Mouse (Mus musculus): ENCODE measurements around the gene Gm45234. TPM values are rescaled to one million over a fixed set of nuclear protein-coding genes. Genes with fewer than 3 reads are reported as not detected.

Gm45234 gene
- polyA plus RNA-seq, 1 experiment from 2014 or later = not detected

- no peak overlapping the region for H3K4me2 ChIP-seq (ENCODE audit: low read depth, low read length)
- no peaks in the 10 kb centered on the region for H3K27me3 ChIP-seq (ENCODE audit: control insufficient read depth, insufficient read depth, low read length)
- no peak overlapping the region for H3K27ac ChIP-seq (ENCODE audit: low read length)
- ATAC-seq (ENCODE audit: insufficient read depth, low FRiP score) = no peak
- no peak overlapping the region for H3K4me3 ChIP-seq (replicated peaks; ENCODE audit: low read length)
- H3K36me3 ChIP-seq (ENCODE audit: control insufficient read depth, insufficient read depth, low read length) = peaks cover 6% of the 10 kb centered on the region; the same call in 1 of the 2 replicates
- peaks cover 11% of the 10 kb centered on the region for H3K4me1 ChIP-seq (ENCODE audit: control insufficient read depth, insufficient read depth, low read length)
- WGBS = 68% methylated on average over 6 of the region's 6 CpGs
- H3K9me3 ChIP-seq (replicated peaks; ENCODE audit: control insufficient read depth, low read length) = no peaks in the 10 kb centered on the region
- H3K9ac ChIP-seq (ENCODE audit: low read length) = no peak overlapping the region
Observed at GRCm38 (mm10) chr6:124698751-124699150, 57.1 kb downstream of the Gm45234 start.

DNA sequence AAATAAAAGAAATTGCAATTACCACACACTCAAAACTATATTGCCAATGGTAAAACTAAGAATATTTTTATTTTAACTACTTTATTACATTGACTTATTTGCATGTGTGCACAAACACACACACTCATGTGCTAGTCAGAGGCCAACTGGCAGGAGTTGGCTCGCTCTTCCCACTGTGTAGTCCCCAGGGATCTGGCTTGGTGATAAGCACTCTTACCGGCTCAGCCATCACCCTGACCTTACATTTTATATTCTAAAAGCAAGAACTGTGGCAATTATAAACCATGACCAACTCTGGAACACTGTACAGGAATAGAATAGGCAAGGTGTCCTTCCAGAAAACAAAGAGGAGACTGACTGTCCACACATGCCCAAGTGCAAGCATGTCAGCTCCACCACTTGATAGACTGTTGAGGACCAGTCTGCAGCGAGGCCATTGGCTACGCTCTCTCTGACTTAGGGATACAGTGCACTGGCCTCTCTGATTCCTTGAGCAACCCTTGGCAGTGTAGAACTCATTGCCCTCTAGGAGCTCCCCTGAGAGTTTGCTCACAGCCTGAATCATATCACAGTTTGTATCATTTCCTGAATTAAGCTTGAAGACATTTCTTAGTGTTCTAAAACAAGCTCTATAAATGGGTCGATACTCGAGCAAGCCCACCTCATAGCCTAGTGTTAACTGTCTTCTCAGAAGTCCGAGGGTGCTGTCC lies 59.2 kb downstream of the Gm45234 start:
- ATAC-seq (ENCODE audit: insufficient read depth, low FRiP score) = no peak
- 87% methylated on average over 7 of the region's 7 CpGs for WGBS

GRCm38 (mm10) chr6:124694166-124694955 lies 61.5 kb downstream of the Gm45234 start:
- Histone ChIP-seq H3K27ac (ENCODE audit: low read length) (peak overlapping the region; percentile 76), H3K27me3 (ENCODE audit: control insufficient read depth, insufficient read depth, low read length) (no peaks in the 10 kb centered on the region), H3K4me3 (replicated peaks; ENCODE audit: low read length) (no peak overlapping the region), H3K4me2 (ENCODE audit: low read depth, low read length) (no peak overlapping the region), H3K9ac (ENCODE audit: low read length) (peak overlapping the region; percentile 46; the same call in 1 of the 2 replicates), H3K9me3 (replicated peaks; ENCODE audit: control insufficient read depth, low read length) (no peaks in the 10 kb centered on the region), H3K4me1 (ENCODE audit: control insufficient read depth, insufficient read depth, low read length) (peaks cover 21% of the 10 kb centered on the region), H3K36me3 (ENCODE audit: control insufficient read depth, insufficient read depth, low read length) (no peaks in the 10 kb centered on the region)
- WGBS = 71% methylated on average over 15 of the region's 15 CpGs
- ATAC-seq (ENCODE audit: insufficient read depth, low FRiP score) = peak; percentile 81

More for the DNA sequence above, 59.2 kb downstream of the Gm45234 start:
- H3K27ac ChIP-seq (ENCODE audit: low read length) = no peak overlapping the region
- H3K9me3 ChIP-seq (replicated peaks; ENCODE audit: control insufficient read depth, low read length) = no peaks in the 10 kb centered on the region
- no peaks in the 10 kb centered on the region for H3K27me3 ChIP-seq (ENCODE audit: control insufficient read depth, insufficient read depth, low read length)
- peaks cover 21% of the 10 kb centered on the region for H3K4me1 ChIP-seq (ENCODE audit: control insufficient read depth, insufficient read depth, low read length)
- H3K36me3 ChIP-seq (ENCODE audit: control insufficient read depth, insufficient read depth, low read length) = no peaks in the 10 kb centered on the region
- no peak overlapping the region for H3K9ac ChIP-seq (ENCODE audit: low read length)
- no peak overlapping the region for H3K4me3 ChIP-seq (replicated peaks; ENCODE audit: low read length)
- no peak overlapping the region for H3K4me2 ChIP-seq (ENCODE audit: low read depth, low read length)

DNA sequence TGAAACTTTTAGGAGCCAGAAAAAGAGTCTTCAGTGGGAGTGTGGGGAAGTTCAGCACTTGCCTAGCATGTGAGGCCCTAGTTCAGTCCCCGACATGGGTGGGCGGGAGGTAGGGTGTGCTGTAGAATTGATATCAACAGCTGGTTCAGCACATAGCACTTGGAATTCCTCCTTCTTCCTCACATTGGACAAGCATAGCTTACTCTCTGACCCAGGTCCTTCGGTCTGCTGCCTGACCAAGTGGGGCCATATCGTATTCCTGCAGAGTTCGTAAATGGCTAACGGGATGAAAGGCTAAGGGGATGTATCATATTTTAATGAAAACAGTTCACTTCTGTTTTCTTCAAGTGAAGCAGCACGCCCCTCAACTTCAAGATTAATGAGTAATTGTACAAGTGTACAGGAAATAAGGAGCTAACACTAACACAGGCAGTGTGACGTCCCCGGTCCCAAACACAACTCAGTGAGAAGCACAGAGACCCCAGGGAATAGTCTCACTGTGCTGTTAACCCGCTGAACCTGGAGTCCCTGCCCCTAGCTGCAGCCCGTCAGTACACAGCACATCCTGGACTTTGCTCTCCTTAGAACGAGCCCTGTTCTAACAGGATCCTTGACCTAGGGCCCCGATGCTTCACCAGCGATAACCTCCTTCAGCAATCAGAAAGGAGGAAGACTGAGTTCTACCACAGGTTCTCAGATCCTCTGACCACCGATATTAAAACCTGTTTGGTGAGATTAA lies 62.4 kb downstream of the Gm45234 start:
- no peaks in the 10 kb centered on the region for H3K36me3 ChIP-seq (ENCODE audit: control insufficient read depth, insufficient read depth, low read length)
- no peak overlapping the region for H3K4me3 ChIP-seq (replicated peaks; ENCODE audit: low read length)
- no peak overlapping the region for H3K4me2 ChIP-seq (ENCODE audit: low read depth, low read length)
- ATAC-seq (ENCODE audit: insufficient read depth, low FRiP score) = no peak
- no peak overlapping the region for H3K9ac ChIP-seq (ENCODE audit: low read length)
- H3K27me3 ChIP-seq (ENCODE audit: control insufficient read depth, insufficient read depth, low read length) = no peaks in the 10 kb centered on the region
- no peaks in the 10 kb centered on the region for H3K9me3 ChIP-seq (replicated peaks; ENCODE audit: control insufficient read depth, low read length)
- H3K27ac ChIP-seq (ENCODE audit: low read length) = peak overlapping the region; percentile 76
- WGBS = 51% methylated on average over 15 of the region's 15 CpGs
- H3K4me1 ChIP-seq (ENCODE audit: control insufficient read depth, insufficient read depth, low read length) = peaks cover 21% of the 10 kb centered on the region

GRCm38 (mm10) chr6:124690517-124690916 lies 65.3 kb downstream of the Gm45234 start:
- ATAC-seq (ENCODE audit: insufficient read depth, low FRiP score) = no peak
- Histone ChIP-seq H3K9me3 (replicated peaks; ENCODE audit: control insufficient read depth, low read length) (no peaks in the 10 kb centered on the region), H3K36me3 (ENCODE audit: control insufficient read depth, insufficient read depth, low read length) (no peaks in the 10 kb centered on the region), H3K4me1 (ENCODE audit: control insufficient read depth, insufficient read depth, low read length) (peaks cover 21% of the 10 kb centered on the region), H3K27ac (ENCODE audit: low read length) (no peak overlapping the region), H3K9ac (ENCODE audit: low read length) (no peak overlapping the region), H3K27me3 (ENCODE audit: control insufficient read depth, insufficient read depth, low read length) (no peaks in the 10 kb centered on the region), H3K4me2 (ENCODE audit: low read depth, low read length) (no peak overlapping the region), H3K4me3 (replicated peaks; ENCODE audit: low read length) (no peak overlapping the region)
- WGBS = 89% methylated on average over 3 of the region's 3 CpGs

MicroRNA genes within 50 kb of the gene (microRNA counts, 519-probe panel; counts per million panel counts)
- microRNA mmu-miR-141 = 3,464 counts per million, percentile 80 among the panel's probes with 10 or more counts
- microRNA mmu-miR-200c = 4,009 counts per million, percentile 92 among the panel's probes with 10 or more counts

Small RNAs within 50 kb of the gene (microRNA-seq; reads per million reads assigned to microRNA genes)
- gene Mir141 (2,953 reads per million, percentile 86 among the genes with 10 or more reads in this experiment), gene Mir200c (17,843 reads per million, percentile 96 among the genes with 10 or more reads in this experiment)

Other genes starting within 250 kb of the Gm45234 start
- 9.4 TPM in 2 replicates for gene C1ra, start 243.6 kb downstream of the Gm45234 start, polyA plus RNA-seq (2015; fragmentation: Nextera tagmentation; extraction: Ambion mirVana)
- gene C1s1, start 213.7 kb downstream of the Gm45234 start, polyA plus RNA-seq (2015; fragmentation: Nextera tagmentation; extraction: Ambion mirVana) = 12.6 and 15.2 TPM in 2 replicates
- gene C1rb, start 185.7 kb downstream of the Gm45234 start, polyA plus RNA-seq (2015; fragmentation: Nextera tagmentation; extraction: Ambion mirVana) = 0.11 TPM in 1 of 2 replicates, not detected in the other
- gene C1s2, start 119.9 kb downstream of the Gm45234 start, polyA plus RNA-seq (2015; fragmentation: Nextera tagmentation; extraction: Ambion mirVana) = not detected in 2 replicates
- 84.1 and 86.8 TPM in 2 replicates for gene Lpcat3, start 93.0 kb downstream of the Gm45234 start, polyA plus RNA-seq (2015; fragmentation: Nextera tagmentation; extraction: Ambion mirVana)
- gene Emg1, start 43.8 kb downstream of the Gm45234 start, polyA plus RNA-seq (2015; fragmentation: Nextera tagmentation; extraction: Ambion mirVana) = 167 and 175 TPM in 2 replicates
- 282 and 303 TPM in 2 replicates for gene Phb2, start 43.7 kb downstream of the Gm45234 start, polyA plus RNA-seq (2015; fragmentation: Nextera tagmentation; extraction: Ambion mirVana)
- gene Ptpn6, start 17.3 kb downstream of the Gm45234 start, polyA plus RNA-seq (2015; fragmentation: Nextera tagmentation; extraction: Ambion mirVana) = 19.6 and 20.1 TPM in 2 replicates
- gene Grcc10, start 14.6 kb downstream of the Gm45234 start, polyA plus RNA-seq (2015; fragmentation: Nextera tagmentation; extraction: Ambion mirVana) = 352 and 357 TPM in 2 replicates
- 12.2 and 13.1 TPM in 2 replicates for gene Atn1, start 503 bp upstream of the Gm45234 start, polyA plus RNA-seq (2015; fragmentation: Nextera tagmentation; extraction: Ambion mirVana)
- 9.3 and 9.8 TPM in 2 replicates for gene Eno2, start 13.7 kb upstream of the Gm45234 start, polyA plus RNA-seq (2015; fragmentation: Nextera tagmentation; extraction: Ambion mirVana)
- 0.53 and 0.65 TPM in 2 replicates for gene Lrrc23, start 23.7 kb upstream of the Gm45234 start, polyA plus RNA-seq (2015; fragmentation: Nextera tagmentation; extraction: Ambion mirVana)
- 14.8 and 15.1 TPM in 2 replicates for gene Spsb2, start 52.6 kb upstream of the Gm45234 start, polyA plus RNA-seq (2015; fragmentation: Nextera tagmentation; extraction: Ambion mirVana)
- gene Tpi1, start 58.3 kb upstream of the Gm45234 start, polyA plus RNA-seq (2015; fragmentation: Nextera tagmentation; extraction: Ambion mirVana) = 938 and 959 TPM in 2 replicates
- 128 and 139 TPM in 2 replicates for gene Usp5, start 73.5 kb upstream of the Gm45234 start, polyA plus RNA-seq (2015; fragmentation: Nextera tagmentation; extraction: Ambion mirVana)
- 129 and 138 TPM in 2 replicates for gene Cdca3, start 73.5 kb upstream of the Gm45234 start, polyA plus RNA-seq (2015; fragmentation: Nextera tagmentation; extraction: Ambion mirVana)
- 0.66 and 1.5 TPM in 2 replicates for gene Gnb3, start 84.3 kb upstream of the Gm45234 start, polyA plus RNA-seq (2015; fragmentation: Nextera tagmentation; extraction: Ambion mirVana)
- gene P3h3, start 101.7 kb upstream of the Gm45234 start, polyA plus RNA-seq (2015; fragmentation: Nextera tagmentation; extraction: Ambion mirVana) = 9.9 and 11.5 TPM in 2 replicates
- 1.1 and 1.7 TPM in 2 replicates for gene Gpr162, start 108.0 kb upstream of the Gm45234 start, polyA plus RNA-seq (2015; fragmentation: Nextera tagmentation; extraction: Ambion mirVana)
- gene Cd4, start 132.2 kb upstream of the Gm45234 start, polyA plus RNA-seq (2015; fragmentation: Nextera tagmentation; extraction: Ambion mirVana) = 0.46 TPM in 2 replicates
- gene Lag3, start 155.7 kb upstream of the Gm45234 start, polyA plus RNA-seq (2015; fragmentation: Nextera tagmentation; extraction: Ambion mirVana) = 1.2 and 1.3 TPM in 2 replicates
- 177 and 180 TPM in 2 replicates for gene Ptms, start 164.1 kb upstream of the Gm45234 start, polyA plus RNA-seq (2015; fragmentation: Nextera tagmentation; extraction: Ambion mirVana)
- gene Mlf2, start 175.4 kb upstream of the Gm45234 start, polyA plus RNA-seq (2015; fragmentation: Nextera tagmentation; extraction: Ambion mirVana) = 283 and 299 TPM in 2 replicates
- 140 and 156 TPM in 2 replicates for gene Cops7a, start 209.5 kb upstream of the Gm45234 start, polyA plus RNA-seq (2015; fragmentation: Nextera tagmentation; extraction: Ambion mirVana)
- 4.0 and 4.2 TPM in 2 replicates for gene Pianp, start 240.7 kb upstream of the Gm45234 start, polyA plus RNA-seq (2015; fragmentation: Nextera tagmentation; extraction: Ambion mirVana)